Mouse (Mus musculus): ENCODE data around the gene Uncx. TPM values are rescaled to one million over a fixed set of nuclear protein-coding genes. Genes with fewer than 3 reads are reported as not detected.

Gene Uncx
- polyA plus RNA-seq (2014; fragmentation: Nextera tagmentation; extraction: Ambion mirVana): 39.6 and 44.0 TPM in 2 replicates

GRCm38 (mm10) chr5:139543214-139543613, at the start of gene Uncx:
TSS of gene Uncx (plus strand) at chr5:139543494.
- Histone ChIP-seq H3K9me3 (ENCODE audit: control insufficient read depth, low read length) (no peaks in the 10 kb centered on the region), H3K4me2 (ENCODE audit: low read length) (peak within 1 kb of the TSS; percentile 60), H3K27me3 (ENCODE audit: control insufficient read depth, insufficient read depth, low read length) (peaks cover 58% of the 10 kb centered on the region), H3K36me3 (ENCODE audit: control insufficient read depth, insufficient read depth, low read length) (peaks cover 9% of the 10 kb centered on the region), H3K4me1 (ENCODE audit: control insufficient read depth, insufficient read depth, low read length) (peaks cover 6% of the 10 kb centered on the region; the same call in 1 of the 2 replicates), H3K9ac (replicated peaks; ENCODE audit: low read length) (peak within 1 kb of the TSS; percentile 78), H3K4me3 (replicated peaks; ENCODE audit: low read depth, low read length) (peak within 1 kb of the TSS; percentile 51), H3K27ac (replicated peaks; ENCODE audit: low read depth, low read length) (peak within 1 kb of the TSS; percentile 94)
- DNase-seq (no peak), ATAC-seq (ENCODE audit: low FRiP score, low TSS enrichment) (no peak)
- WGBS: under 1% methylated on average over 15 of the region's 15 CpGs

DNA sequence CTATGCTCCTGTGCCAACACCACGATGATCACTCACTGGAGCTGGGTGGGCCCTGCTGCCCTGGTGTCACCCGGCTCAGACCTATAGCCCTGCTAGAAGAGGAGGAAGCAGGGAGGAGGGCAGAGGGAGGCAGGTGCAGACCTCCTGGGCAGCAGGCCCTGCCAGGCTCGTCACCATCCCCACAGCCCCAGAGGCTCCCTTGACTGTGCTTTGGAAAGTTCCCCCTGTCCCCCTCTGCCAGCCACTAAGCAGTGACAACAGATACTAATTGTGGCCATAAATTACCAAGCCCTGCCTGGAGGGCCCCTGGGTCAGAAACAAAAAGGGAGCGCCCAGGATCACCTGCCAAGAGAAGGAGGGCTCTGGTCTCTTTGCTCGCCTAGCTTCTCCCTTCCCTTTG, 49.6 kb upstream of the Uncx start:
- Histone ChIP-seq H3K4me1 (ENCODE audit: control insufficient read depth, insufficient read depth, low read length) (no peaks in the 10 kb centered on the region), H3K4me2 (ENCODE audit: low read length) (no peak overlapping the region), H3K9ac (replicated peaks; ENCODE audit: low read length) (no peak overlapping the region), H3K9me3 (ENCODE audit: control insufficient read depth, low read length) (no peaks in the 10 kb centered on the region), H3K27me3 (ENCODE audit: control insufficient read depth, insufficient read depth, low read length) (no peaks in the 10 kb centered on the region), H3K36me3 (ENCODE audit: control insufficient read depth, insufficient read depth, low read length) (no peaks in the 10 kb centered on the region), H3K27ac (replicated peaks; ENCODE audit: low read depth, low read length) (no peak overlapping the region), H3K4me3 (replicated peaks; ENCODE audit: low read depth, low read length) (no peak overlapping the region)
- no peak for DNase-seq
- 68% methylated on average over 5 of the region's 5 CpGs for WGBS
- ATAC-seq (ENCODE audit: low FRiP score, low TSS enrichment): no peak

DNA sequence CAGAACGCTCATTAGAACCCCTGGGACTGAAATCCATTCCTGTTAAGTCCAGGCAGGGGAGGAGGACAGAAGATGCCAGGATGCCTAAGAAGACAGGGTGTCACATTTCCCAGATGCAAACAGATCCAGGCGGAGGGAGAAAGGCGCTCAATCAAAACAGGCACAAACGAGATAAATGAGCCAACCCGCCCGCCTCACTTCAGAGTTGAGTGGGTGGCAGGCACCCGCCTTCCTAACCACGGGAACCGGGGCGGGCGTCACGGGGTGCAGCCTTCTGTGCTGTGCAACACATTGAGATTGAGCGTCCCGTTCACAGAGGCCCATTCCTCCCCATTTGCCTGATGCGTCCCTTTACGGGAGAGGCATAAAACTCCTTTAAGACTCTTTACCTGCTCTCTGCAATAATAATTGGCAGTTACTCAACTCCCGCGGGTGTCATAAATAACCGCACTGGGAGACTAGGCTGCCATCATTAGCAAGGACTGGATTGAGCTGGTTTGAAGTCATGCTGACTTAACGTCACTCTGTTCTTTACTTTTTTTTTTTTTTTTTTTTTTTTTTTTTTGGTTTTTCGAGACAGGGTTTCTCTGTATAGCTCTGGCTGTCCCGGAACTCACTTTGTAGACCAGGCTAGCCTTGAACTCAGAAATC, 48.1 kb upstream of the Uncx start:
- WGBS: 72% methylated on average over 21 of the region's 22 CpGs
- no peak for ATAC-seq (ENCODE audit: low FRiP score, low TSS enrichment)

GRCm38 (mm10) chr5:139496939-139497338, 46.4 kb upstream of the Uncx start:
- no peak for DNase-seq
- no peak overlapping the region for H3K4me2 ChIP-seq (ENCODE audit: low read length)
- H3K9ac ChIP-seq (replicated peaks; ENCODE audit: low read length): no peak overlapping the region
- WGBS: 53% methylated on average over 5 of the region's 5 CpGs
- H3K27me3 ChIP-seq (ENCODE audit: control insufficient read depth, insufficient read depth, low read length): no peaks in the 10 kb centered on the region
- no peaks in the 10 kb centered on the region for H3K9me3 ChIP-seq (ENCODE audit: control insufficient read depth, low read length)
- ATAC-seq (ENCODE audit: low FRiP score, low TSS enrichment): no peak
- H3K36me3 ChIP-seq (ENCODE audit: control insufficient read depth, insufficient read depth, low read length): no peaks in the 10 kb centered on the region
- H3K4me3 ChIP-seq (replicated peaks; ENCODE audit: low read depth, low read length): no peak overlapping the region
- no peaks in the 10 kb centered on the region for H3K4me1 ChIP-seq (ENCODE audit: control insufficient read depth, insufficient read depth, low read length)
- H3K27ac ChIP-seq (replicated peaks; ENCODE audit: low read depth, low read length): no peak overlapping the region

More for the DNA sequence above, 48.1 kb upstream of the Uncx start:
- no peak for DNase-seq
- Histone ChIP-seq H3K4me3 (replicated peaks; ENCODE audit: low read depth, low read length) (no peak overlapping the region), H3K27ac (replicated peaks; ENCODE audit: low read depth, low read length) (no peak overlapping the region), H3K9ac (replicated peaks; ENCODE audit: low read length) (no peak overlapping the region), H3K4me2 (ENCODE audit: low read length) (no peak overlapping the region), H3K9me3 (ENCODE audit: control insufficient read depth, low read length) (no peaks in the 10 kb centered on the region), H3K36me3 (ENCODE audit: control insufficient read depth, insufficient read depth, low read length) (no peaks in the 10 kb centered on the region), H3K27me3 (ENCODE audit: control insufficient read depth, insufficient read depth, low read length) (no peaks in the 10 kb centered on the region), H3K4me1 (ENCODE audit: control insufficient read depth, insufficient read depth, low read length) (no peaks in the 10 kb centered on the region)

- H3K9me3 ChIP-seq (ENCODE audit: control insufficient read depth, low read length): no peaks in the 10 kb centered on the region
- DNase-seq (no peak), ATAC-seq (ENCODE audit: low FRiP score, low TSS enrichment) (no peak)
- WGBS: 66% methylated on average over 5 of the region's 5 CpGs
- H3K4me3 ChIP-seq (replicated peaks; ENCODE audit: low read depth, low read length): no peak overlapping the region
- no peaks in the 10 kb centered on the region for H3K36me3 ChIP-seq (ENCODE audit: control insufficient read depth, insufficient read depth, low read length)
- H3K27ac ChIP-seq (replicated peaks; ENCODE audit: low read depth, low read length): no peak overlapping the region
- no peaks in the 10 kb centered on the region for H3K4me1 ChIP-seq (ENCODE audit: control insufficient read depth, insufficient read depth, low read length)
- H3K27me3 ChIP-seq (ENCODE audit: control insufficient read depth, insufficient read depth, low read length): no peaks in the 10 kb centered on the region
- no peak overlapping the region for H3K4me2 ChIP-seq (ENCODE audit: low read length)
- no peak overlapping the region for H3K9ac ChIP-seq (replicated peaks; ENCODE audit: low read length)
Observed at GRCm38 (mm10) chr5:139498791-139499190, 44.5 kb upstream of the Uncx start.

DNA sequence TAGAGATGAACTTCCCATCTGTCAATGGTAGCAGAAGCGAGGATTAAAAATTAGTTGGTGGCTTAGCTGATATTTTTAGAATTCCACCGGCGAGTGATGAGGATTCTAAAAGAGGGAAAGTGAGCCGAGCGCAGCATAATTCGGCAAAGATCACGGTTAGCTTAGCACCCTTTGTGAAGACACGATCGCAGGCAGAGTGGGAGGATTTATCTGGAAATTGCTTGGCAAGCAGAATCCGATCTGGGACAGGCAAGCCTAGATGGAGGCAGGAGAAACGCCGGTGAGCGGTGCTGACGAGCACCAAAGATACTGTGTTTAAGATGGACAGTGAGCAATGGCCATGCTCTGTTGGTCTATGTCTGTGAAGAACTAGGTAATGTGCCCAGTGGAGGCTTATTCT, 41.0 kb upstream of the Uncx start:
- Histone ChIP-seq H3K27me3 (ENCODE audit: control insufficient read depth, insufficient read depth, low read length) (no peaks in the 10 kb centered on the region), H3K9ac (replicated peaks; ENCODE audit: low read length) (no peak overlapping the region), H3K4me2 (ENCODE audit: low read length) (no peak overlapping the region), H3K36me3 (ENCODE audit: control insufficient read depth, insufficient read depth, low read length) (no peaks in the 10 kb centered on the region), H3K4me1 (ENCODE audit: control insufficient read depth, insufficient read depth, low read length) (no peaks in the 10 kb centered on the region), H3K4me3 (replicated peaks; ENCODE audit: low read depth, low read length) (no peak overlapping the region), H3K27ac (replicated peaks; ENCODE audit: low read depth, low read length) (no peak overlapping the region), H3K9me3 (ENCODE audit: control insufficient read depth, low read length) (no peaks in the 10 kb centered on the region)
- no peak for ATAC-seq (ENCODE audit: low FRiP score, low TSS enrichment)
- WGBS: 75% methylated on average over 14 of the region's 14 CpGs
- no peak for DNase-seq

GRCm38 (mm10) chr5:139505073-139505606, 38.2 kb upstream of the Uncx start:
- H3K9ac ChIP-seq (replicated peaks; ENCODE audit: low read length): no peak overlapping the region
- no peaks in the 10 kb centered on the region for H3K9me3 ChIP-seq (ENCODE audit: control insufficient read depth, low read length)
- 4% methylated on average over 12 of the region's 14 CpGs for WGBS
- no peak for ATAC-seq (ENCODE audit: low FRiP score, low TSS enrichment)
- no peak overlapping the region for H3K4me2 ChIP-seq (ENCODE audit: low read length)
- H3K4me1 ChIP-seq (ENCODE audit: control insufficient read depth, insufficient read depth, low read length): no peaks in the 10 kb centered on the region
- H3K27ac ChIP-seq (replicated peaks; ENCODE audit: low read depth, low read length): no peak overlapping the region
- no peak overlapping the region for H3K4me3 ChIP-seq (replicated peaks; ENCODE audit: low read depth, low read length)
- peak; percentile 89 for DNase-seq
- H3K27me3 ChIP-seq (ENCODE audit: control insufficient read depth, insufficient read depth, low read length): no peaks in the 10 kb centered on the region
- H3K36me3 ChIP-seq (ENCODE audit: control insufficient read depth, insufficient read depth, low read length): no peaks in the 10 kb centered on the region

- H3K9me3 ChIP-seq (ENCODE audit: control insufficient read depth, low read length): no peaks in the 10 kb centered on the region
- H3K9ac ChIP-seq (replicated peaks; ENCODE audit: low read length): no peak overlapping the region
- WGBS: 35% methylated on average over 5 of the region's 5 CpGs
- DNase-seq (no peak), ATAC-seq (ENCODE audit: low FRiP score, low TSS enrichment) (no peak)
- H3K4me3 ChIP-seq (replicated peaks; ENCODE audit: low read depth, low read length): no peak overlapping the region
- no peak overlapping the region for H3K27ac ChIP-seq (replicated peaks; ENCODE audit: low read depth, low read length)
- no peak overlapping the region for H3K4me2 ChIP-seq (ENCODE audit: low read length)
- H3K27me3 ChIP-seq (ENCODE audit: control insufficient read depth, insufficient read depth, low read length): no peaks in the 10 kb centered on the region
- H3K4me1 ChIP-seq (ENCODE audit: control insufficient read depth, insufficient read depth, low read length): no peaks in the 10 kb centered on the region
- no peaks in the 10 kb centered on the region for H3K36me3 ChIP-seq (ENCODE audit: control insufficient read depth, insufficient read depth, low read length)
Observed at GRCm38 (mm10) chr5:139506207-139506606, 37.1 kb upstream of the Uncx start.

DNA sequence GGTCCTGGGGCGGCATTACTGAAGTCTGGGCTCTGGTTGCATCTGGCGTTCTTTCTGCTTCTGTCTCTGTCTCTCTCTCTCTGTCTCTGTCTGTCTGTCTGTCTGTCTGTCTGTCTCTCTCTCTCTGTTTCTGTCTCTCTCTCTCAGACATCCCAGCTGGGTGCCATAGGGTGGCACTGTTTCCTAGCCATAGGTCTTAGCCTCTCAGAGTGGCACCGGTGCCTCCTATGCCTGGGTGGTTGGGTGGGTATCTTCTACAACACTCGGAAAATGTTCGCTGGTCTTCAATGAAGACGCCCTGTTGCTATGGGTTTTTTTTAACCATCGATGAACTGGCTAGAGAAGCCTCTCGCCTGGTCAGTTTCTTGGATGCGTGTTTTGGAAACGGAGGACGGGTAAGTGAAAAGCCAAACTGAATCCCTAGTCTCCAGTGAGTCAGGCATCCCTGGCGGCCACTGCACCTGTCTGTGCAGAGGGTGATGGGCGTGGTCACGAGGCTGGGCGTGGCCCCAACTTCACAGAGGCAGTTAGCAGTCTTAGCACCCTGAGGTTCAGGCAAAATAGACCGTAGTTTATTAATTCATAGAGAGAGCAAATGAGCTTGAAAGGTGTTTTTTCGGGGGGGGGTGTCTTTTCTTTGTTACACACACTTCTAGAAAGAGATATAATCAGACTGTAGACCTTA, 32.5 kb upstream of the Uncx start:
- Histone ChIP-seq H3K4me1 (ENCODE audit: control insufficient read depth, insufficient read depth, low read length) (no peaks in the 10 kb centered on the region), H3K9me3 (ENCODE audit: control insufficient read depth, low read length) (no peaks in the 10 kb centered on the region), H3K4me2 (ENCODE audit: low read length) (no peak overlapping the region), H3K4me3 (replicated peaks; ENCODE audit: low read depth, low read length) (no peak overlapping the region), H3K27me3 (ENCODE audit: control insufficient read depth, insufficient read depth, low read length) (no peaks in the 10 kb centered on the region), H3K9ac (replicated peaks; ENCODE audit: low read length) (no peak overlapping the region), H3K27ac (replicated peaks; ENCODE audit: low read depth, low read length) (no peak overlapping the region), H3K36me3 (ENCODE audit: control insufficient read depth, insufficient read depth, low read length) (no peaks in the 10 kb centered on the region)
- peak; percentile 38 for DNase-seq
- no peak for ATAC-seq (ENCODE audit: low FRiP score, low TSS enrichment)
- WGBS: 15% methylated on average over 17 of the region's 17 CpGs
